Mouse (Mus musculus): ENCODE data around the gene Cacna1c.

GRCm38 (mm10) chr6:118594070-118594469 lies 602.1 kb downstream of the Cacna1c start:
- TF ChIP-seq CTCF (IDR thresholded peaks at IDR 0.05; ENCODE audit: low read depth, low read length), result no peak
- TF ChIP-seq POLR2A (IDR thresholded peaks at IDR 0.05; ENCODE audit: insufficient read depth, low read length), result no peak
- no peak for TF ChIP-seq EP300 (IDR thresholded peaks at IDR 0.05; ENCODE audit: insufficient read depth, low read depth, low read length)

Data from ES-Bruce4 (cell line).